Mouse (Mus musculus) hindbrain, embryonic 11.5 days (tissue): Measurements from ENCODE around the gene Rapgef2. TPM values are rescaled to one million over a fixed set of nuclear protein-coding genes. Genes with fewer than 3 reads are reported as not detected.
"Not testable (repeated sequence)": the region's sequence is repeated elsewhere in the genome, so short reads cannot be mapped to it uniquely, and the experiment has no call there.

Experiments used
- ATAC-seq: fragments of 200-750 bp; cut with Nextera tagmentation; 2 replicates; pipeline ENCODE4 v1.8.0; 2017; ENCODE audit warnings: mild to moderate bottlenecking, moderate TSS enrichment, moderate library complexity; ENCODE audit not compliant: low FRiP score
- DNase-seq: peaks from one replicate; pipeline ENCODE4 v3.0.0-alpha.2; 2015; ENCODE audit warnings: low spot score
- H3K27ac ChIP-seq: fragments of 300-500 bp; sonication (generic); 2 replicates; pipeline ENCODE4 v1.5.1; 2014; ENCODE audit warnings: mild to moderate bottlenecking, low read depth, low read length
- H3K27me3 ChIP-seq: fragments of 300-500 bp; sonication (generic); 2 replicates; pipeline ENCODE4 v1.6.1; 2014; ENCODE audit warnings: mild to moderate bottlenecking, low read length, moderate library complexity, mixed read lengths; ENCODE audit not compliant: control insufficient read depth, insufficient read depth
- H3K36me3 ChIP-seq: fragments of 300-500 bp; sonication (generic); 2 replicates; pipeline ENCODE4 v1.6.1; 2014; ENCODE audit warnings: mild to moderate bottlenecking, low read length, moderate library complexity, mixed read lengths; ENCODE audit not compliant: control insufficient read depth, insufficient read depth
- H3K4me1 ChIP-seq: fragments of 300-500 bp; sonication (generic); replicated peaks from 2 replicates; pipeline ENCODE4 v1.6.1; 2014; ENCODE audit warnings: low read length, mixed read lengths; ENCODE audit not compliant: control insufficient read depth, insufficient read depth
- H3K4me2 ChIP-seq: fragments of 300-500 bp; sonication (generic); replicated peaks from 2 replicates; pipeline ENCODE4 v1.6.1; 2014; ENCODE audit warnings: mild to moderate bottlenecking, low read depth, low read length
- H3K4me3 ChIP-seq: fragments of 300-500 bp; sonication (generic); 2 replicates; pipeline ENCODE4 v1.5.1; 2014; ENCODE audit warnings: low read depth, low read length
- H3K9ac ChIP-seq: fragments of 300-500 bp; sonication (generic); 2 replicates; pipeline ENCODE4 v1.6.1; 2014; ENCODE audit warnings: low read depth, low read length
- H3K9me3 ChIP-seq: fragments of 300-500 bp; sonication (generic); 2 replicates; pipeline ENCODE4 v1.6.1; 2016; ENCODE audit warnings: low read length; ENCODE audit not compliant: control insufficient read depth
- WGBS: fragments of 180-500 bp; shearing (Covaris S2); extraction: QIAGEN DNeasy Blood & Tissue Kit; methylation state at CpG from one replicate; pipeline ENCODE4 v1.1.7; 2014; 5-methylcytosine and 5-hydroxymethylcytosine counted together
- polyA plus RNA-seq: library from polyadenylated mRNA; unstranded; fragments of >200 nt; fragmentation: Nextera tagmentation; extraction: Ambion mirVana; gene quantifications from 2 replicates; pipeline ENCODE4 v1.2.1, GENCODE M21; 2014

Gene Rapgef2
- polyA plus RNA-seq, 1 experiment from 2014 or later, result 8.1 TPM

- 87% methylated on average over 12 of the region's 13 CpGs for WGBS
- Histone ChIP-seq H3K4me1 (no peaks in the 10 kb centered on the region), H3K36me3 (no peaks in the 10 kb centered on the region), H3K4me2 (no peak overlapping the region), H3K27ac (no peak overlapping the region), H3K27me3 (no peaks in the 10 kb centered on the region), H3K4me3 (no peak overlapping the region), H3K9me3 (no peaks in the 10 kb centered on the region), H3K9ac (no peak overlapping the region)
- ATAC-seq, result no peak
- DNase-seq, result no peak
Measured at GRCm38 (mm10) chr3:79233478-79234415, 52.6 kb downstream of the Rapgef2 start.

GRCm38 (mm10) chr3:79230718-79231117 lies 55.6 kb downstream of the Rapgef2 start:
- Histone ChIP-seq H3K4me2 (no peak overlapping the region), H3K4me1 (no peaks in the 10 kb centered on the region), H3K27ac (no peak overlapping the region), H3K9ac (no peak overlapping the region), H3K27me3 (no peaks in the 10 kb centered on the region), H3K4me3 (no peak overlapping the region), H3K9me3 (no peaks in the 10 kb centered on the region), H3K36me3 (no peaks in the 10 kb centered on the region)
- no peak for DNase-seq
- no peak for ATAC-seq
- 97% methylated on average over 4 of the region's 4 CpGs for WGBS

GRCm38 (mm10) chr3:79229546-79229945 lies 56.8 kb downstream of the Rapgef2 start:
- DNase-seq, result no peak
- Histone ChIP-seq H3K4me3 (no peak overlapping the region), H3K4me2 (no peak overlapping the region), H3K4me1 (no peaks in the 10 kb centered on the region), H3K36me3 (no peaks in the 10 kb centered on the region), H3K9me3 (no peaks in the 10 kb centered on the region), H3K27me3 (no peaks in the 10 kb centered on the region), H3K9ac (no peak overlapping the region), H3K27ac (no peak overlapping the region)
- 78% methylated on average over 6 of the region's 6 CpGs for WGBS
- no peak for ATAC-seq

GRCm38 (mm10) chr3:79228304-79228703 lies 58.0 kb downstream of the Rapgef2 start:
- Histone ChIP-seq H3K27ac (no peak overlapping the region), H3K9ac (no peak overlapping the region), H3K4me2 (no peak overlapping the region), H3K9me3 (no peaks in the 10 kb centered on the region), H3K36me3 (no peaks in the 10 kb centered on the region), H3K4me1 (no peaks in the 10 kb centered on the region), H3K27me3 (no peaks in the 10 kb centered on the region), H3K4me3 (no peak overlapping the region)
- DNase-seq (no peak), ATAC-seq (no peak)

GRCm38 (mm10) chr3:79227356-79228088 lies 58.8 kb downstream of the Rapgef2 start:
- H3K36me3 ChIP-seq, result no peaks in the 10 kb centered on the region
- no peak overlapping the region for H3K4me2 ChIP-seq
- no peak overlapping the region for H3K27ac ChIP-seq
- DNase-seq (no peak), ATAC-seq (no peak)
- no peaks in the 10 kb centered on the region for H3K4me1 ChIP-seq
- no peaks in the 10 kb centered on the region for H3K27me3 ChIP-seq
- no peaks in the 10 kb centered on the region for H3K9me3 ChIP-seq
- WGBS, result 91% methylated on average over 17 of the region's 17 CpGs
- H3K9ac ChIP-seq, result no peak overlapping the region
- no peak overlapping the region for H3K4me3 ChIP-seq

- H3K4me2 ChIP-seq, H3K27ac ChIP-seq, ATAC-seq, H3K36me3 ChIP-seq, DNase-seq, H3K27me3 ChIP-seq, H3K9me3 ChIP-seq, H3K9ac ChIP-seq, H3K4me3 ChIP-seq, H3K4me1 ChIP-seq: not testable (repeated sequence)
- WGBS, result 93% methylated on average over 1 of the region's 1 CpGs
Measured at GRCm38 (mm10) chr3:79226807-79227206, 59.5 kb downstream of the Rapgef2 start.

GRCm38 (mm10) chr3:79225888-79226287 lies 60.4 kb downstream of the Rapgef2 start:
- H3K27me3 ChIP-seq, result no peaks in the 10 kb centered on the region
- H3K9me3 ChIP-seq, result no peaks in the 10 kb centered on the region
- no peak overlapping the region for H3K9ac ChIP-seq
- H3K4me2 ChIP-seq, result no peak overlapping the region
- ATAC-seq, result no peak
- no peak overlapping the region for H3K27ac ChIP-seq
- no peaks in the 10 kb centered on the region for H3K4me1 ChIP-seq
- 81% methylated on average over 6 of the region's 6 CpGs for WGBS
- DNase-seq, result no peak
- H3K4me3 ChIP-seq, result no peak overlapping the region
- H3K36me3 ChIP-seq, result no peaks in the 10 kb centered on the region

- Histone ChIP-seq H3K9ac (no peak overlapping the region), H3K4me2 (no peak overlapping the region), H3K9me3 (no peaks in the 10 kb centered on the region), H3K27ac (no peak overlapping the region), H3K27me3 (no peaks in the 10 kb centered on the region), H3K36me3 (no peaks in the 10 kb centered on the region), H3K4me1 (0 out of 2 replicates have a peak, but pooled peaks cover under 1% of the 10 kb centered on the region), H3K4me3 (no peak overlapping the region)
- no peak for DNase-seq
- WGBS, result 85% methylated on average over 7 of the region's 7 CpGs
- ATAC-seq, result no peak
Measured at GRCm38 (mm10) chr3:79224352-79224751, 62.0 kb downstream of the Rapgef2 start.
